Mouse (Mus musculus) forebrain, embryonic 16.5 days (tissue): ENCODE data around the gene Foxn2. TPM values are rescaled to one million over a fixed set of nuclear protein-coding genes. Genes with fewer than 3 reads are reported as not detected.

Source experiments
- ATAC-seq: fragments of 200-750 bp; cut with Nextera tagmentation; 2 replicates; pipeline ENCODE4 v1.8.0; 2017; ENCODE audit warnings: mild to moderate bottlenecking, moderate library complexity
- H3K27ac ChIP-seq: fragments of 300-500 bp; sonication (generic); 2 replicates; pipeline ENCODE4 v1.5.1; 2014; ENCODE audit warnings: low read length, control low read depth
- H3K27me3 ChIP-seq: fragments of 300-500 bp; sonication (generic); replicated peaks from 2 replicates; pipeline ENCODE4 v1.6.1; 2014; ENCODE audit warnings: low read length; ENCODE audit not compliant: control insufficient read depth, insufficient read depth
- H3K36me3 ChIP-seq: fragments of 300-500 bp; sonication (generic); 2 replicates; pipeline ENCODE4 v1.6.1; 2014; ENCODE audit not compliant: control insufficient read depth, insufficient read depth
- H3K4me1 ChIP-seq: fragments of 300-500 bp; sonication (generic); replicated peaks from 2 replicates; pipeline ENCODE4 v1.6.1; 2014; ENCODE audit warnings: low read length; ENCODE audit not compliant: control insufficient read depth, insufficient read depth
- H3K4me2 ChIP-seq: fragments of 300-500 bp; sonication (generic); 2 replicates; pipeline ENCODE4 v1.6.1; 2014; ENCODE audit warnings: mild to moderate bottlenecking, low read length, control low read depth
- H3K4me3 ChIP-seq: fragments of 300-500 bp; sonication (generic); replicated peaks from 2 replicates; pipeline ENCODE4 v1.5.1; 2014; ENCODE audit warnings: mild to moderate bottlenecking, low read length, control low read depth
- H3K9ac ChIP-seq: fragments of 300-500 bp; sonication (generic); replicated peaks from 2 replicates; pipeline ENCODE4 v1.6.1; 2014; ENCODE audit warnings: low read depth, low read length, control low read depth
- H3K9me3 ChIP-seq: fragments of 300-500 bp; sonication (generic); 2 replicates; pipeline ENCODE4 v1.6.1; 2016; ENCODE audit warnings: low read length; ENCODE audit not compliant: control insufficient read depth
- WGBS: fragments of 180-500 bp; shearing (Covaris S2); extraction: QIAGEN DNeasy Blood & Tissue Kit; methylation state at CpG from one replicate; pipeline ENCODE4 v1.1.7; 2014; 5-methylcytosine and 5-hydroxymethylcytosine counted together
- polyA plus RNA-seq: library from polyadenylated mRNA; unstranded; fragments of >200 nt; fragmentation: Nextera tagmentation; extraction: Ambion mirVana; gene quantifications from 2 replicates; pipeline ENCODE4 v1.2.1, GENCODE M21; 2015

Foxn2 gene
- polyA plus RNA-seq, 1 experiment from 2014 or later, result 11.6 TPM

DNA sequence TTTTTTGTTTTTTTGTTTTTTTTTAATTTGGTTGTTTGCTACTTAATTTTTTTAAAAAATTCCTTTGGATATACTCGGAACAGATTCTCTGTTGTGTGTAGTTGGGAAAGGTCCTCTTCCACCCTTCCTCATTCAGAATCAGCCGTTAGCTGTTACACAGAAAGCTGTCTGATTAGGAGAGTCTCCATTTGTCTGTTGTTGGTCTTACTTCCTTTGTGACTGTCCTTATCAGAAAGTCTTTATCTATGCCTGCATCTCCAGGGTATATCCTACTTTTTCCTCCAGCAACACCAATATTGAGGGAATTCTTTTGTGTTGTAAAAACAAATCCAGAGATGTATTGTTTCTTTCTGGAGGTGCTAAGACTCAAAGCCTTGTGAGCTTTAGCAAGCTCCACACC, 40.6 kb downstream of the Foxn2 start:
- Histone ChIP-seq H3K4me3 (no peak overlapping the region), H3K27me3 (no peaks in the 10 kb centered on the region), H3K36me3 (no peaks in the 10 kb centered on the region), H3K27ac (no peak overlapping the region), H3K9me3 (no peaks in the 10 kb centered on the region), H3K4me1 (no peaks in the 10 kb centered on the region), H3K9ac (no peak overlapping the region), H3K4me2 (no peak overlapping the region)
- WGBS, result 79% methylated on average over 2 of the region's 2 CpGs
- ATAC-seq, result no peak

GRCm38 (mm10) chr17:88481587-88481986, 41.1 kb downstream of the Foxn2 start:
- Histone ChIP-seq H3K9me3 (no peaks in the 10 kb centered on the region), H3K36me3 (no peaks in the 10 kb centered on the region), H3K9ac (no peak overlapping the region), H3K27ac (no peak overlapping the region), H3K4me2 (no peak overlapping the region), H3K4me3 (no peak overlapping the region), H3K27me3 (no peaks in the 10 kb centered on the region), H3K4me1 (no peaks in the 10 kb centered on the region)
- WGBS, result 91% methylated on average over 3 of the region's 3 CpGs
- no peak for ATAC-seq

DNA sequence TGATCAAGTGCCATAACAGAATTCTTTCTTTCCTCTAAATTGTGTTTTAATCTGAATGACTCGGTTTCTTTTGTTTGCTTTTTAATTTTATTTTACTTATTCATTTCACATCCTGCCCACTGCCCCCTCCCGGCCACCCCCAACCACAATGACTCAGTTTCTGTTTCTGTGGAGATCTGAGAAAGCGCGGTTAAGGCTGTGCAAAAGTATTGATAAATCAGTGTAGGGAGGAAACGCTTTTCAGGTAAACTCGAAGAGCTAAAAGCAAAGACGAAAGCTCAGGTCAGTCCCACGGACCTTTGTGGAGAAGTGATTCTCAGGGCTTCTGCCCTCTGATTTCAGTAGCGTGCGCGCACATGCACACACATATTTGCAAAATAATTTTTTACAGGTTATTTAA, 44.0 kb downstream of the Foxn2 start:
- H3K27me3 ChIP-seq, result no peaks in the 10 kb centered on the region
- H3K9me3 ChIP-seq, result no peaks in the 10 kb centered on the region
- H3K4me3 ChIP-seq, result no peak overlapping the region
- 93% methylated on average over 11 of the region's 11 CpGs for WGBS
- no peaks in the 10 kb centered on the region for H3K4me1 ChIP-seq
- ATAC-seq, result no peak
- H3K36me3 ChIP-seq, result no peaks in the 10 kb centered on the region
- no peak overlapping the region for H3K9ac ChIP-seq
- no peak overlapping the region for H3K27ac ChIP-seq
- H3K4me2 ChIP-seq, result no peak overlapping the region

- H3K4me2 ChIP-seq, result no peak overlapping the region
- no peak for ATAC-seq
- no peaks in the 10 kb centered on the region for H3K36me3 ChIP-seq
- H3K27ac ChIP-seq, result no peak overlapping the region
- H3K4me1 ChIP-seq, result no peaks in the 10 kb centered on the region
- H3K9ac ChIP-seq, result no peak overlapping the region
- H3K9me3 ChIP-seq, result no peaks in the 10 kb centered on the region
- no peaks in the 10 kb centered on the region for H3K27me3 ChIP-seq
- no peak overlapping the region for H3K4me3 ChIP-seq
- WGBS, result 91% methylated on average over 1 of the region's 1 CpGs
Measured at GRCm38 (mm10) chr17:88484951-88485350, 44.4 kb downstream of the Foxn2 start.

GRCm38 (mm10) chr17:88490546-88490945, 50.0 kb downstream of the Foxn2 start:
- H3K27me3 ChIP-seq, result no peaks in the 10 kb centered on the region
- no peak overlapping the region for H3K27ac ChIP-seq
- no peak for ATAC-seq
- no peaks in the 10 kb centered on the region for H3K36me3 ChIP-seq
- 61% methylated on average over 10 of the region's 10 CpGs for WGBS
- no peak overlapping the region for H3K9ac ChIP-seq
- H3K4me1 ChIP-seq, result peaks cover 18% of the 10 kb centered on the region
- H3K4me3 ChIP-seq, result no peak overlapping the region
- no peaks in the 10 kb centered on the region for H3K9me3 ChIP-seq
- H3K4me2 ChIP-seq, result no peak overlapping the region

GRCm38 (mm10) chr17:88491366-88492106, 51.0 kb downstream of the Foxn2 start:
- no peaks in the 10 kb centered on the region for H3K36me3 ChIP-seq
- ATAC-seq, result no peak
- 95% methylated on average over 13 of the region's 13 CpGs for WGBS
- H3K4me2 ChIP-seq, result no peak overlapping the region
- no peak overlapping the region for H3K9ac ChIP-seq
- peaks cover 18% of the 10 kb centered on the region for H3K4me1 ChIP-seq
- no peaks in the 10 kb centered on the region for H3K27me3 ChIP-seq
- H3K4me3 ChIP-seq, result no peak overlapping the region
- no peaks in the 10 kb centered on the region for H3K9me3 ChIP-seq
- H3K27ac ChIP-seq, result no peak overlapping the region

DNA sequence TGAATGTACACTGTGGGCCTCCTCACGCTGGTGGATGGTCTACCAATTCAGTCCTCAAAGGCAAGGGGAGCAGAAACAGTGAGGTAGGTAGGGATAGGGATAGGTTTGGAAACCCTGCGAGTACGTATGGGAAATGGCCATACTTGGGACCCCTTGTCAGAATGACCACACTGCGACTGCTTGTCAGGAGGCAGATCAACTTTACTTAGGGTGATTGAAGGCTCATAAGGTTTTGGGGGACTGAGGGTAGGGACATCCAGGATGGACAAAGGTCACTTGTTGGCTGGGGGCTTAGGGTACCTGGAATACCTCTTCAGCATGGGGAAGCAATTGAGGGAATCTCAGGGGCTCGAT, 51.6 kb downstream of the Foxn2 start:
- H3K4me2 ChIP-seq, result no peak overlapping the region
- no peaks in the 10 kb centered on the region for H3K36me3 ChIP-seq
- H3K27ac ChIP-seq, result no peak overlapping the region
- H3K27me3 ChIP-seq, result no peaks in the 10 kb centered on the region
- no peaks in the 10 kb centered on the region for H3K9me3 ChIP-seq
- H3K4me3 ChIP-seq, result no peak overlapping the region
- H3K9ac ChIP-seq, result no peak overlapping the region
- H3K4me1 ChIP-seq, result peaks cover 18% of the 10 kb centered on the region
- ATAC-seq, result no peak
- WGBS, result 95% methylated on average over 5 of the region's 5 CpGs

- Histone ChIP-seq H3K4me2 (peak overlapping the region; percentile 47), H3K4me3 (no peak overlapping the region), H3K27ac (peak overlapping the region; percentile 76), H3K9ac (no peak overlapping the region; the same call in 1 of the 2 replicates), H3K9me3 (no peaks in the 10 kb centered on the region), H3K4me1 (peaks cover 18% of the 10 kb centered on the region), H3K27me3 (no peaks in the 10 kb centered on the region), H3K36me3 (no peaks in the 10 kb centered on the region)
- peak; percentile 21 for ATAC-seq
- WGBS, result 11% methylated on average over 9 of the region's 9 CpGs
Measured at GRCm38 (mm10) chr17:88493551-88493950, 53.0 kb downstream of the Foxn2 start.

- peaks cover 18% of the 10 kb centered on the region for H3K4me1 ChIP-seq
- H3K27me3 ChIP-seq, result no peaks in the 10 kb centered on the region
- no peaks in the 10 kb centered on the region for H3K9me3 ChIP-seq
- peak overlapping the region; percentile 25 for H3K4me3 ChIP-seq
- peak overlapping the region; percentile 76 for H3K27ac ChIP-seq
- peak overlapping the region; percentile 47 for H3K4me2 ChIP-seq
- WGBS, result 6% methylated on average over 14 of the region's 14 CpGs
- no peaks in the 10 kb centered on the region for H3K36me3 ChIP-seq
- peak; percentile 93 for ATAC-seq
- H3K9ac ChIP-seq, result peak overlapping the region; percentile 49
Measured at GRCm38 (mm10) chr17:88494121-88494771, 53.7 kb downstream of the Foxn2 start.
